ENCODE assay signal across 8 mouse cellular contexts in the genomic region with DNA sequence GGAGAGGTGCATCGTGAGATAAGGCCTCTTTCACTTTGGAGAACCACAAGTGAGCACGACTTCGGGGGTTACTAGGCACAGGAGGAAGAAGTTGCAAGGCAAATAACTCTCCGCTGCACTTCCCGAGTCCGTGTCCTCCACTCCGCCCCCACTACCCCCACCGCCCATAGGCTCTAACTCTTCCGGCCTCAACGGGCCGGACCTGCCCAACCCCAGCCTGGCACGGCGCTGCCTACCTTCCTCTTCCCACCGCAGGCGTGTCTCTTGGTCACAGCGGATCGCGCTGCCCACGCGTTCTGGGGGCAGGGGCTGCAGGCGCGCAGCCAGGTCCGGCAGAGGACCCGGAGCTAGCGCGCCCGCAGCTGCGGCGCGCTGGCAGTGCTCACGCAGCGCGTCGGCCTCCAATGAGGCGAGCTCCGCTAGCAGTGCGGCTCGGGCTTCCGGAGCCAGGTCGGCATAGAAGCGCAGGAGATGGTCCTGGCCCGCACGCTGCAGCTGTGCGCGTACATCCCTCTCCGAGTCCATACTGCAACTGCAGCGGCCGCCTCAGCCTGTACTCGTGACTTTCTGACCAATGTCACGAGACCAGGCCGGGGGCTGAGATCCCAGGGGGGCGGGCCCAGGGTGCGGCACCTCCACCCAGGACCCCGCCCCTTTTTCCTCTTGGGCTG. TPM values are rescaled to one million over a fixed set of nuclear protein-coding genes. Genes with fewer than 3 reads are reported as not detected.
DNase-seq lines count a peak whose midpoint lies in the region; ATAC-seq lines count a peak whose summit lies in the region.

A gene (minus strand): TSS at position 592 of the 671 bp plus-strand sequence.

- H3K4me1 ChIP-seq in intestine, embryonic 16.5 days (ENCODE audit: control insufficient read depth, insufficient read depth, low read length) = peaks cover 8% of the 10 kb centered on the region; the same call in 1 of the 2 replicates
- H3K4me1 ChIP-seq in limb, embryonic 10.5 days = peaks cover 11% of the 10 kb centered on the region
- peaks cover 2% of the 10 kb centered on the region for H3K4me1 ChIP-seq in midbrain, embryonic 11.5 days (ENCODE audit: control insufficient read depth, insufficient read depth, low read length)

- ATAC-seq in intestine, embryonic 16.5 days = peak; percentile 82
- peak; percentile 81 for ATAC-seq in midbrain, embryonic 11.5 days (ENCODE audit: low FRiP score)

- peak within 1 kb of the TSS; percentile 96 for H3K4me2 ChIP-seq in intestine, embryonic 16.5 days (ENCODE audit: low read depth, low read length)
- peak within 1 kb of the TSS; percentile 97 for H3K4me2 ChIP-seq in midbrain, embryonic 11.5 days

- peak within 1 kb of the TSS; percentile 90 for H3K9ac ChIP-seq in intestine, embryonic 16.5 days (ENCODE audit: low read depth, low read length)
- H3K9ac ChIP-seq in midbrain, embryonic 11.5 days (ENCODE audit: low read length) = peak within 1 kb of the TSS; percentile 59

- H3K4me3 ChIP-seq in intestine, embryonic 16.5 days (ENCODE audit: low read length) = peak within 1 kb of the TSS; percentile 78
- H3K4me3 ChIP-seq in limb, embryonic 10.5 days = peak within 1 kb of the TSS; percentile 62
- H3K4me3 ChIP-seq in midbrain, embryonic 11.5 days (ENCODE audit: low read depth, low read length) = peak within 1 kb of the TSS; percentile 49

- no peaks in the 10 kb centered on the region for H3K9me3 ChIP-seq in intestine, embryonic 16.5 days (ENCODE audit: control insufficient read depth, low read length)
- no peaks in the 10 kb centered on the region for H3K9me3 ChIP-seq in limb, embryonic 10.5 days (replicated peaks)
- no peaks in the 10 kb centered on the region for H3K9me3 ChIP-seq in midbrain, embryonic 11.5 days (ENCODE audit: control insufficient read depth, low read length)

- peak; percentile 97 for DNase-seq in ZHBTc4 (ENCODE audit: low read depth, low spot score)
- peak; percentile 73 for DNase-seq in embryo, embryonic 10 days (ENCODE audit: low spot score)
- no peak for DNase-seq in gonadal fat pad, adult 2 months (ENCODE audit: low read depth)
- peak; percentile 80 for DNase-seq in limb, embryonic 10.5 days (ENCODE audit: low spot score)
- DNase-seq in midbrain, embryonic 11.5 days (ENCODE audit: low spot score, missing footprints) = peak; percentile 92
- DNase-seq in right cerebral cortex, postnatal 36 days (ENCODE audit: low spot score in 2 of 2) = peak; percentile 36 to 48
- DNase-seq in urinary bladder, postnatal 4 days (ENCODE audit: low spot score in 2 of 2) = peak; percentile 82 to 87

- H3K27me3 ChIP-seq in intestine, embryonic 16.5 days (replicated peaks; ENCODE audit: control insufficient read depth, insufficient read depth, low read length) = no peaks in the 10 kb centered on the region
- peaks cover 44% of the 10 kb centered on the region for H3K27me3 ChIP-seq in limb, embryonic 10.5 days (ENCODE audit: low read depth, poor library complexity, severe bottlenecking)
- H3K27me3 ChIP-seq in midbrain, embryonic 11.5 days (ENCODE audit: control insufficient read depth, insufficient read depth, low read length) = peaks cover 26% of the 10 kb centered on the region

- peak within 1 kb of the TSS; percentile 90 for H3K27ac ChIP-seq in intestine, embryonic 16.5 days (ENCODE audit: low read length)
- H3K27ac ChIP-seq in limb, embryonic 10.5 days = peak within 1 kb of the TSS; percentile 61
- no peak within 1 kb of the TSS for H3K27ac ChIP-seq in midbrain, embryonic 11.5 days (ENCODE audit: low read depth, low read length)

- 0 out of 2 replicates have a peak, but pooled peaks cover 6% of the 10 kb centered on the region for H3K36me3 ChIP-seq in intestine, embryonic 16.5 days (ENCODE audit: control insufficient read depth, insufficient read depth, low read length)
- no peaks in the 10 kb centered on the region for H3K36me3 ChIP-seq in limb, embryonic 10.5 days
- H3K36me3 ChIP-seq in midbrain, embryonic 11.5 days (ENCODE audit: control insufficient read depth, insufficient read depth, low read length) = no peaks in the 10 kb centered on the region

- WGBS in intestine, embryonic 16.5 days = 0% methylated on average over 54 of the region's 54 CpGs
- under 1% methylated on average over 54 of the region's 54 CpGs for WGBS in limb, embryonic 10.5 days
- WGBS in midbrain, embryonic 11.5 days = under 1% methylated on average over 54 of the region's 54 CpGs

RNA-seq across cellular contexts. Expression of the gene that starts here (rescaled TPM):
- 38.0 and 38.6 TPM in 2 replicates for polyA plus RNA-seq in gonadal fat pad, adult 2 months (2012; rRNA removed)
- 196 and 259 TPM in 2 replicates for polyA plus RNA-seq in intestine, embryonic 16.5 days (2015; fragmentation: Nextera tagmentation; extraction: Ambion mirVana)
- 8.1 and 9.0 TPM in 2 replicates for polyA plus RNA-seq in limb, embryonic 10.5 days (2016; fragmentation: Nextera tagmentation; extraction: Ambion mirVana)
- polyA plus RNA-seq in midbrain, embryonic 11.5 days (2014; fragmentation: Nextera tagmentation; extraction: Ambion mirVana) = 3.4 and 6.7 TPM in 2 replicates
